In the genomic region with DNA sequence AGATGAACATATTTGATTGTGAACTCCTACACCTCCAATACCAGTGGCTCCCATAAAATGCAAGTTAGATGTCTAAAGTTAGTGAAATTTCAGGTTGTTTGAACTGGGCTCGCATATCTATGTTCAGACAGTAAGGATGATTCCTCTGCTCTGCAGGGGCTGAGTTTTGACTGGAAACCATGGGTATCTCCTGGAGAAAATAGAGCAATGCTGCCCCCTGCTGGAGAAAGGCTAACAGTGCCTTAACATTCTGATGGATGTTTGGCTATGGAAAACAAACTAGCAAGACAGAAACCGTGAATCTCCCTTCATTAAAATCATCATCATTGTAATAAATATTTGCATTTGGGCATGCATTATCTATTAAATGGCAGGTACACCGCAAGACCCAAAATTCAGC, we compare ENCODE assay signal across 8 mouse cellular contexts.
DNase-seq lines count a peak whose midpoint lies in the region; ATAC-seq lines count a peak whose summit lies in the region.

No protein-coding gene starts in this region.

- H3K4me2 ChIP-seq in forebrain, embryonic 16.5 days (ENCODE audit: low read length), result no peak overlapping the region
- no peak overlapping the region for H3K4me2 ChIP-seq in hindbrain, embryonic 16.5 days (ENCODE audit: low read length)
- H3K4me2 ChIP-seq in midbrain, embryonic 11.5 days, result no peak overlapping the region

- no peak overlapping the region for H3K9ac ChIP-seq in forebrain, embryonic 16.5 days (replicated peaks; ENCODE audit: low read depth, low read length)
- no peak overlapping the region for H3K9ac ChIP-seq in hindbrain, embryonic 16.5 days (ENCODE audit: low read depth, low read length)
- H3K9ac ChIP-seq in midbrain, embryonic 11.5 days (ENCODE audit: low read length), result no peak overlapping the region

- DNase-seq in Muller cell, postnatal 12 days (ENCODE audit: inconsistent ontology term), result peak; percentile 35
- peak; percentile 61 for DNase-seq in c-Kit-positive CD71-positive TER-119-positive erythroid progenitor cells, embryonic 14.5 days (ENCODE audit: low spot score)
- DNase-seq in left cerebral cortex, adult 9 months (ENCODE audit: low spot score in 2 of 2), result peak; percentile 22 to 79
- peak; percentile 95 for DNase-seq in midbrain, embryonic 11.5 days (ENCODE audit: low spot score, missing footprints)
- peak; percentile 45 to 67 for DNase-seq in right cerebral cortex, postnatal 36 days (ENCODE audit: low spot score in 2 of 2)

- no peaks in the 10 kb centered on the region for H3K4me1 ChIP-seq in forebrain, embryonic 16.5 days (replicated peaks; ENCODE audit: control insufficient read depth, insufficient read depth, low read length)
- no peaks in the 10 kb centered on the region for H3K4me1 ChIP-seq in hindbrain, embryonic 16.5 days (ENCODE audit: control insufficient read depth, insufficient read depth, low read depth, low read length)
- H3K4me1 ChIP-seq in midbrain, embryonic 11.5 days (ENCODE audit: control insufficient read depth, insufficient read depth, low read length), result no peaks in the 10 kb centered on the region

- H3K27ac ChIP-seq in forebrain, embryonic 16.5 days (ENCODE audit: low read length), result no peak overlapping the region
- H3K27ac ChIP-seq in hindbrain, embryonic 16.5 days (ENCODE audit: low read depth, low read length), result no peak overlapping the region
- H3K27ac ChIP-seq in midbrain, embryonic 11.5 days (ENCODE audit: low read depth, low read length), result no peak overlapping the region

- 9% methylated on average over 3 of the region's 3 CpGs for WGBS in forebrain, embryonic 16.5 days
- WGBS in hindbrain, embryonic 16.5 days, result 5% methylated on average over 3 of the region's 3 CpGs
- 13% methylated on average over 3 of the region's 3 CpGs for WGBS in midbrain, embryonic 11.5 days

- no peaks in the 10 kb centered on the region for H3K27me3 ChIP-seq in forebrain, embryonic 16.5 days (replicated peaks; ENCODE audit: control insufficient read depth, insufficient read depth, low read length)
- H3K27me3 ChIP-seq in hindbrain, embryonic 16.5 days (replicated peaks; ENCODE audit: control insufficient read depth, insufficient read depth, low read length), result no peaks in the 10 kb centered on the region
- H3K27me3 ChIP-seq in midbrain, embryonic 11.5 days (ENCODE audit: control insufficient read depth, insufficient read depth, low read length), result no peaks in the 10 kb centered on the region

- H3K9me3 ChIP-seq in forebrain, embryonic 16.5 days (ENCODE audit: control insufficient read depth, low read length), result no peaks in the 10 kb centered on the region; the same call in 1 of the 2 replicates
- H3K9me3 ChIP-seq in hindbrain, embryonic 16.5 days (ENCODE audit: control insufficient read depth, low read length), result no peaks in the 10 kb centered on the region
- H3K9me3 ChIP-seq in midbrain, embryonic 11.5 days (ENCODE audit: control insufficient read depth, low read length), result 0 out of 2 replicates have a peak, but pooled peaks cover under 1% of the 10 kb centered on the region

- ATAC-seq in forebrain, embryonic 16.5 days, result peak; percentile 83
- ATAC-seq in hindbrain, embryonic 16.5 days, result peak; percentile 83
- ATAC-seq in midbrain, embryonic 11.5 days (ENCODE audit: low FRiP score), result 0 out of 2 replicates have a peak, but pooled peaks have one; percentile 61
- ATAC-seq in erythroblast, adult 5-6 weeks (replicated peaks; ENCODE audit: low FRiP score, poor library complexity, severe bottlenecking), result no peak

- no peaks in the 10 kb centered on the region for H3K36me3 ChIP-seq in forebrain, embryonic 16.5 days (ENCODE audit: control insufficient read depth, insufficient read depth)
- H3K36me3 ChIP-seq in hindbrain, embryonic 16.5 days (ENCODE audit: control insufficient read depth, insufficient read depth, low read length), result no peaks in the 10 kb centered on the region
- H3K36me3 ChIP-seq in midbrain, embryonic 11.5 days (ENCODE audit: control insufficient read depth, insufficient read depth, low read length), result no peaks in the 10 kb centered on the region

- no peak overlapping the region for H3K4me3 ChIP-seq in forebrain, embryonic 16.5 days (replicated peaks; ENCODE audit: low read length)
- H3K4me3 ChIP-seq in hindbrain, embryonic 16.5 days (ENCODE audit: low read length), result no peak overlapping the region
- no peak overlapping the region for H3K4me3 ChIP-seq in midbrain, embryonic 11.5 days (ENCODE audit: low read depth, low read length)

Comparison
In these comparisons a context has a peak if more than half of its experiments do, and no peak if none do; other contexts are left out.
1. DNase-seq: peak in every context shown above with its lines; median percentile 95 in midbrain, embryonic 11.5 days; 61 in c-Kit-positive CD71-positive TER-119-positive erythroid progenitor cells, embryonic 14.5 days; 56 in right cerebral cortex, postnatal 36 days; 50 in left cerebral cortex, adult 9 months; 35 in Muller cell, postnatal 12 days.